Mouse (Mus musculus) CH12.LX (cell line): ENCODE measurements at regions not wholly inside any gene's neighbourhood (a gene's known extent, or its start where the extent isn't known, plus 50 kb on each side); places are given as distances from the start of the nearest gene placed in this dataset.

Source experiments
- CHD1 ChIP-seq: IDR thresholded peaks from 2 replicates; pipeline ENCODE4 v1.6.1; 2012; ENCODE audit warnings: low read depth, low read length, improper control_type of control experiment, inconsistent platforms
- CTCF ChIP-seq, 2 experiments: IDR thresholded peaks in 1 of 2; conservative IDR thresholded peaks in 1 of 2; 2 replicates each; pipeline ENCODE4 v1.5.1; 2011 to 2012; ENCODE audit warnings: low read depth in 2 of 2, low read length in 2 of 2, improper control_type of control experiment in 1 of 2, inconsistent platforms in 1 of 2, mild to moderate bottlenecking in 1 of 2, moderate library complexity in 1 of 2
- ELF1 ChIP-seq: IDR thresholded peaks from 2 replicates; pipeline ENCODE4 v1.6.1; 2014; ENCODE audit warnings: low read depth, mild to moderate bottlenecking, inconsistent platforms, low read length, improper control_type of control experiment
- ETS1 ChIP-seq: conservative IDR thresholded peaks from 2 replicates; pipeline ENCODE4 v1.6.1; 2012; ENCODE audit warnings: low read depth, mild to moderate bottlenecking, inconsistent platforms, low read length, improper control_type of control experiment, moderate library complexity
- GABPA ChIP-seq: IDR thresholded peaks from 2 replicates; pipeline ENCODE4 v1.6.1; 2012; ENCODE audit warnings: low read depth, low read length, improper control_type of control experiment, inconsistent platforms; ENCODE audit not compliant: insufficient replicate concordance
- JUND ChIP-seq: conservative IDR thresholded peaks from 2 replicates; pipeline ENCODE4 v1.6.1; 2011; ENCODE audit warnings: low read depth, low read length, improper control_type of control experiment
- MEF2A ChIP-seq: IDR thresholded peaks from 2 replicates; pipeline ENCODE4 v1.6.1; 2014; ENCODE audit warnings: low read depth, mild to moderate bottlenecking, inconsistent platforms, low read length, improper control_type of control experiment, borderline replicate concordance
- MXI1 ChIP-seq: IDR thresholded peaks from 2 replicates; pipeline ENCODE4 v1.6.1; 2011; ENCODE audit warnings: mild to moderate bottlenecking, low read depth, low read length, improper control_type of control experiment
- POLR2A ChIP-seq: IDR thresholded peaks from 2 replicates; pipeline ENCODE4 v1.6.1; 2011; ENCODE audit warnings: low read depth, mild to moderate bottlenecking, improper control_type of control experiment, low read length
- POLR2AphosphoS2 ChIP-seq: IDR thresholded peaks from 2 replicates; pipeline ENCODE4 v1.6.1; 2011; ENCODE audit warnings: low read depth, low read length, improper control_type of control experiment
- UBTF ChIP-seq: IDR thresholded peaks from 2 replicates; pipeline ENCODE4 v1.6.1; 2012; ENCODE audit warnings: low read depth, mild to moderate bottlenecking, inconsistent platforms, low read length, improper control_type of control experiment, moderate library complexity
- USF1 ChIP-seq: IDR thresholded peaks from 2 replicates; pipeline ENCODE4 v1.6.1; 2014; ENCODE audit warnings: low read depth, mild to moderate bottlenecking, inconsistent platforms, low read length, improper control_type of control experiment
- ZKSCAN1 ChIP-seq: IDR thresholded peaks from 2 replicates; pipeline ENCODE4 v1.6.1; 2012; ENCODE audit warnings: low read depth, inconsistent platforms, low read length, improper control_type of control experiment, borderline replicate concordance

DNA sequence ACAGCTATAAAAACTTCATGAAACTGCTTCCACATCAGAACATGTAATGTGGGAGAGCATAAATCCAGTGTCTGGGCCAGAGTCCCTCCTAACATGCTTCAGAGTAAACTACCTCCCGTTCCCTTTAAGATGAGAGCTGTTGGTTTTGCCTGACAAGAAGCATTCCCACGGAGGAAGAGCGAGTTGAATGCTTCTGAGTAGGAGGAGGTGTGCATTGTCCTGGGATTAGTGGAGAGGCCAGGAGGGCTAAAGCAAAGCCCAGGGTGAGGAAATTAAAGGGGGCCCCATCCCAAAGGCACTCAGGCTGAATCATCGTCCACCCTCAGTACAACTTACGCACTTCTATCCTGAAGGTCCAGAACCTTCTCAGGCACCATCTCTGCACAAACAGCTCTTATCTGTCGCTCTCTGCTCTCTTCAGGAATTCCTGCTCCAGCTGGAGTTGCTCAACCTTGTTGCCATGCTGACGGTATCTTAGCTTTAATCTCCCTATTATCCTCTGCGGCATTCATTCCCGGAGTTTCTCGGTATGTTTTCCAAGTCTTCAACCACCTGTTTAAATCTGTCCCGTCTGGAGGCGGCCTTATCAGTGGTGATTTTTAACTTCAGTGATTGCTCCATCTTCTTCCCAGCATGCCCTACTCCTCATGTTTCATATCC is 85.9 kb upstream of the Magi3 start:
- no peak for TF ChIP-seq MXI1
- no peak for TF ChIP-seq CTCF (conservative IDR thresholded peaks at IDR 0.05 in 1 of 2, IDR thresholded peaks at IDR 0.05 in 1 of 2; ENCODE audit: low read depth in 2 of 2, low read length in 2 of 2)
- no peak for TF ChIP-seq POLR2A
- TF ChIP-seq USF1, result no peak
- no peak for TF ChIP-seq GABPA
- no peak for TF ChIP-seq ETS1
- TF ChIP-seq ELF1, result no peak
- TF ChIP-seq POLR2AphosphoS2, result no peak
- no peak for TF ChIP-seq CHD1
- no peak for TF ChIP-seq JUND
- TF ChIP-seq ZKSCAN1, result no peak
- TF ChIP-seq UBTF, result no peak
- no peak for TF ChIP-seq MEF2A
